Mouse (Mus musculus) NIH3T3 (cell line): ENCODE data around the gene Sytl5.

Experiments
- DNase-seq: peaks from one replicate; pipeline ENCODE4 v3.0.0-alpha.2; 2012; ENCODE audit warnings: low read depth

Sytl5 gene

DNA sequence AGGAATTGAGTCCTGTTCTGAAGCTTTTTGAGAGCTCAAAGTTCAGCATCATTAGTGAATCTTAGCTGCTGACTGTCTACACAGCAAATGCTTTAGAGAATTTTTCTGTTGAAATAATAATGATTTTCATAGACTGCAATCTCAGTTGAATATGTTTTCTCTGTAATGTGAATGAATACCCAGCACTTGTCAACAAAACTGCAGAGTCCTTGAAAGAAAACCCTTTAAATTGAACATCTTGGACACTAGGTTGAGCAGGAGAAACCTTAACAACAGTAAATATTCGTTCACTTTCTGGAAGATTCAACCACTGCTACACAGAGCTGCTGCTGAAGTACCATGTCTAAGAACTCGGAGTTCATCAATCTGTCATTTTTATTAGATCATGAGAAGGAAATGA, at the start of gene Sytl5:
TSS of gene Sytl5 (plus strand) at position 301 of the 400 bp plus-strand sequence.
- no peak for DNase-seq

DNA sequence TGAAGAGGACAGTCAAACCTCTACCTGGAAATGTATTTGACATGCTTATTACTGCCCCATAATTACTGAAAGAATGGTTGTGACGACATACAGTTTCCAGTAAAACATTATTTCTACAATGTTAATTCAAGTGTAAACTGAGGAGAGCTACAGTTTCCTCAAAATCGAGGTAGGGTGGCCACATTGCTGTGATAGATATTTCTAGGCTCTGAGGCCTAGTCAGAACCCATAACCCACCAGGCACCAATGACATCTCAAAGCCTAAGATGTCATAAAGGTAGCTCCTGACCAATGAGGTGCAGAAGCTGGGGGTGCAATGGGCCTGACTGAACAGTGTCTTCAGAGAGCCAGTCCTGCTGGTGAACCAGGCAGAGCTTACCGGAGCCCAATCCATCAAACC, 38.8 kb upstream of the Sytl5 start, which contains the start of gene Hypm:
TSS of gene Hypm (plus strand) at position 301 of the 400 bp plus-strand sequence.
- DNase-seq, result no peak

DNA sequence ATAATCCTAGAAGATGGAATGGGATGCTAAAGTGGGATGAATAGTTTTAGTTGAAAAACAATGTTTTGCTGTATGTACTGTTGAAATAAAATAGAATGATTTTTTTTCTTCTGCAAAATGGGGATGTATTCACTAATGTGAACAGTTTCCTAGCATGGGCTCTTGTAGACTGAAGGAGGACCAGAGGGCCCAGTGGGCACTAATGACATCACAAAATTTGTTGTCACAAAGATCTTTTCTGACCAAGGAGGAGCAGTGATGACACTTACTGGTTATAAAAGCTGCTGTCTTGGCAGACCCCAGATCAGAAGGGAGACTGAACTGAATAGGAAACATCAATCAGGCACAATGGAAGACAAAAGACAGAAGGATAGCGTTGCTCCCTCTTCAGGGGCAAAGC, 36.0 kb upstream of the Sytl5 start, which contains the start of gene H2al3:
TSS of gene H2al3 (plus strand) at position 301 of the 400 bp plus-strand sequence.
- no peak for DNase-seq

DNA sequence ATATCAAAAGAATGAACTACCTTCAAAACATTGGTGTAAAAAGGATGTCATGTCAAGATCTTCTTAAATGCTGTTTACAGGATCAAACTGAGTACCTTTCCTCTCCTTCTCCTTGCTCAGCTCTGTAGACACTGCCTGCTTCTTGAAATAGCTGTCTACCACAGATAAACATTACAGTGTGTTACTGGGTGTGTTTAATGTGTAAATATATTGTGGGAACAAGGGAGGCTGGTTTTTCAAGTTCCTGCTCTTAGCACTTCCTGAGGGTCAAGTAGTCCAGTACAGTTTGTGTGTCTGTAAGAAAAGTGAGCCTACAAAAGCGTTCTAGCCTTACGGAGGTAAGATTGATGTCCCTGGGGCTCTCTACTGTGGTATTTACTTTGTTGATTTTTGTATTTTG, 23.6 kb upstream of the Sytl5 start:
- DNase-seq, result no peak

DNA sequence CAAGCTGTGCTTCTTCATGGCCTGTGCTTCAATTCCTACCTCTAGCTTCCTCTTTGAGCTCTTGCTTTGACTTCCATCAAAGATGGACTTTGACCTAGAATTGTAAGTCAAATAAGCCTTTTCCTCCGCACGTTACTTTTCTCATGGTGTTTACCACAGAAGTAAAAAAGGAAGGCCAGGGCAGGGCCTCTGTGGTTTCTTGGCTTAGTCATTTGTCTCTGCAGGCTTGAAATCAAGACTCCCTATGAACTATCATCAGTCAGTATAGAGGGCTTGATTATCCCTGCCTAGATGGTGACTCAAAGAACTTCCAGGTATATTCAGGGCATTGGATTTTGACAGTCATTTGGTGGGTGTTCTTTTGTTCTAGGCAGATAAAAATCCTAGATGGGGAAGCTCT, 9.9 kb upstream of the Sytl5 start:
- DNase-seq, result no peak

DNA sequence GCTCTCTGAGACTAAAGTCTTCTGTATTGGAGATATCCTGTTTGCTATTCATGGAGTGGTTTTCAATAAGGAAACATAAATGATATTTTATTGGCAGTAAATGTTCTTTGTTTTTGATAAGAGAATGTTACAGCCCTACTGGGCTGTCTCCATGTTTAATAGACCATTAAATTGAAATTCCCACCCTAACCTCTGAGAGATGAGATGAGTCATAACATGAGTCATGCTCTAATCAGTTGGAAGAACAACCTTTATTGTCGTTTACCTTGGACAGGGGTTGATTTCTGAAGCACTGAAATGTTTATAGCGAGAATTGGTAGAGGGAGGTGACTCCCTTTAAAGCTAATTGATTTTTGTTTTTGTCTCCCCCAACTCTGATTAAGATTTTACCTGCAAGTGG, 24.1 kb downstream of the Sytl5 start:
- no peak for DNase-seq

DNA sequence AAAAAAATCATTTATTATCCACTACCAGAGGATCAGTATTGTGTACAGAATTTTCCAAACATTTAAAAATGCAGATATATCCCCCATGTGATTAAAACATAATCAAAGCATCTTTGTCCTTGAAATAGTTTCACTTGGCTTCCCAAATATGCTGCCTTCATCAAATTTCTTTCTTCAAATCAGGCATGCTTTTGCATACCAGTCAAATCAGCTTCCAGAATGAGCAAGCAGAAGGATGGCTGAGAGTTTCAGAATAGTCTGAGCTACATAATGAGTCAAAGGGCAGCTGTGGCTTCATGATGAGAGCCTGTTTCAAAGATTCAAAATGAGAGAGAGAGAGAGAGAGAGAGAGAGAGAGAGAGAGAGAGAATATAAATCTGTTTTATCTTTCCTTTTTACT, 48.4 kb downstream of the Sytl5 start:
- no peak for DNase-seq

DNA sequence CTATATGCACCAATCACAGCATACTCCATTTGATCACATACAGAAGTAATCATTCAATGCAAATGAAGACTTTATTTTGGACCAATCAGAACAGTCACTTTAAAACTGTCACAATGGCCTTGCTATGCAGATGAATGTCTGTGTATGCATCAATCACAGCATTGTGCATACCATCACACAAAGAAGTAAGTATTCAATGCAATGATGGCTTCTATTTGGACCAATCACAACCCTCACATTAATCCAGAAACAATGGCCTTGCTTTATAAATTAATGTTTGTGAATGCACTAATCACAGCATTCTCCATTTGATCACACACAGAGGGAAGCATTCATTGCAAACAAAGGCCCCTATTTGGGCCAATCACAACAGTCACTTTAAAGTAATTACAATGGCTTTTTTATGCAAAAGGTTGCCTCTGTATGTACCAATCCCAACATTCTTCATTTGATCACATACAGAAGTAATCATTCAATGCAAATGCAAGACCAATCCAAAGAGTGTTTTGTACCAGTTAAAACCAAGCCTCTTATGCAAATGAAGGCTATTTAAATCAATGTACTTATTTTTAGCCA, 98.8 kb downstream of the Sytl5 start:
- DNase-seq, result no peak

DNA sequence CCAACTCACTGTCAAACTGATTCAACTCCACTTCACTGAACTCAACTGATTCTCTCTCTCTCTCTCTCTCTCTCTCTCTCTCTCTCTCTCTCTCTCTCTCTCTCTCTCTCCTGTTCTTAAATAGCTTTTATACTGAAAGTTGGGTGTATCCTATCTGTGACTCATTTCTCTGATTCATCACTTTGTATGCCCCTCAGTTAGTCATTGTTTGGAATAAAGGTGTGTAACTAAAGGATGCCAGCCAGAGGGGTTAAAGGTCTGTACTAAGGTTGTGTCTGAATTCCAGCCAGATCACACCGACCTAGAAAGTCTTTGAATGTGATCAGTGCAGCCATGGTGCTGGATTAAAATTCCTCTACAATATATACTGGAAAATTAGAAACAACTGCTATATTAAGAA, 115.3 kb downstream of the Sytl5 start:
- no peak for DNase-seq

DNA sequence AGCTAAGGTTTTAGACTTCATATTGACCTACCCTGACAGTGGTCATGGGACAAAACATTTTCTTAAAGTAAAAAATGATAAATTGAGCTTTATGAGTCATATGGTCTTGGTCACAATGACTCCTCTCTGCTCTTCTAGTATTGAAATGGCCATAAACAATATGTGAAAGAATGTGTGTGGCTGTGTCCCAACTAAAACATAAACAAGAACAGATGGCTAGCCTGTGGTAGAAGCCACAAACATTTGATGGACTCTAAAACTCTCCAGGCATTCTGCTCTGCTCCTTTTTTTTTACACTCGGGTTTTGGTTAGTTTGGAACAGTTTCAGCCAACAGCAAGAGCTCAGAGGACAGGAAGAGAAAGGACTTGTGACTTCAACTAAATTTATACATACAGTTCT, 120.5 kb downstream of the Sytl5 start:
- no peak for DNase-seq

DNA sequence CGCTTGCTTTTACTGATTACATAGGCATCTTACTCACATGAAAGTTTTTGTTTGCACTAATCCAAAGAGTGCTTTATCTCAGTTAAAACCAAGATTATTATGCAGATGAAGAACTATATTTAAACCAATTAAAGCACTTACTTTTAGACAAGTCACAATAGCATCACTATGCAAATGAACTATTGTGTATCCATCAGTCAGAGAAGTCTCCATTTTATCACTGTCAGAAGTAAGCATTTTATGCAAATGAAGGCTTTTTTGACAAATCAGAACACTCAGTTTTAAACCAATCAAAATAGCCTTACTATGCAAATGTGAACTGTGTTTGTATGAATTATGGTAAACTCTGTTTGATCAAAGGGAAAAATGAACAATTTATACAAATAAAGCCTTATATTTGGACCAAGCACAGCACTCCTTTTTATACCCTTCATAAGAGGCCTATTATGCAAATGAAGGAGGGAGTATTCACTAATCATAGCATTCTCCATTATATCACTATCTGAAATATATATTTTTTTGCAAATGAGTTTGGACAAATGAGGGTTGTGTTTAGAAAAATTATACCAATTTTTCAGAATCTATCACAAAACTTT, 122.4 kb downstream of the Sytl5 start:
- no peak for DNase-seq

DNA sequence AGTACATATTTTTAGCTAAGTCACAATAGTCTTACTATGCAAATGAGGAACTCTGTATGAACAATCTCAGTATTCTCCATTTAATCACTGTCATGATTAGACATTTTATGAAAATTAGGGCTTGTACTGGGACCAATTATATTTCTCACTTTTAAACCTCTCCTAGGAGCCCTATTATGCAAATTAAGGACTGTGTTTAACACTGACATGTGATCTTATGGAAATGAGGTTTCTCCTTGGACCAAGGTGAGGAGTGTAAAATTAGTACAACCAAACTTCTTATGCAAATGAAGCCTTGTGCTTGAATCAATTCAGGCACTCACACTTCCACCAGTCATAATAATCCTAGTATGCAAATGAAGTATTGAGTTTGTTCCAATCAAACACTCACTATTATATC, 124.8 kb downstream of the Sytl5 start:
- DNase-seq, result no peak

DNA sequence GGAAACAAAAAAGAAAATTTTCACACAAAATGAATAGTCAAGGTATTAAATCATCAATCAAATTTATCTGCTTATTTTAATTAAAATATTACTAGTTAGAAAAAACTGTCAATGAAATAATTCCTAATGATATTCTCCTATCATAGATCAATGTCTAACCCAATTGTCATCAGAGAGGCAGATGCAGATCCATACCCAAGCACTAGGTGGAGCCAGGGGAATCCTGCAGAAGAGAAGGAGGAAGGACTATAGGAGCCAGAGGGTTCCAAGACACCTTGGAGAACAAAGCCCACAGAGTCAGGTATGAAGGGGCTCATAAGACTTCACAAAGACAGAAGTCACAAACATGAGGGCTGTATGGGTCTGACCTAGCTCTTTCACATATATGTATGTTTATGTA, 149.2 kb downstream of the Sytl5 start:
- DNase-seq, result peak; percentile 38
